Mouse (Mus musculus) kidney, adult 9 months (tissue): ENCODE results near the gene Wdr78.

Source experiments
- DNase-seq: peaks from one replicate; pipeline ENCODE4 v3.0.0; 2022

Wdr78 gene

GRCm38 (mm10) chr4:103048046-103048445 is 66.3 kb downstream of the Wdr78 start:
- no peak for DNase-seq

DNA sequence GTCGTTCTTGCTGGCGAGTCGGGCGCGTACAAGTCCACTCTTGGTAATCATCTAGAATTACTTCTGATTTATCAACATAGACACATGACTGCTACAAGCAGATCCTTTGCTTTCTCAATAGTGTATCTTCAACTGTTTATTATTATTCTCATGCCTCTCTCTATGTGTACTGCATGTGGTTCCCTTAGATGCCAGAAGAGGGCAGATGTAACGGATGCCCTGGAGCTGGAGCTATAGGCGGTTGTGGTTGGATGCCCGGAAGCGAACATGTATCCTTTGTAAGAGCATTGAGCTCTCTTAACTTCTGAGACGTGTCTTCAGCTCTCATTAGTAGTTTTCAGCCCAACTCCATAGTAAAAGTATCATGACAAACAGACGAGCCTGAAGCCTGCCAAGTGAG is 71.4 kb downstream of the Wdr78 start:
- no peak for DNase-seq

- no peak for DNase-seq
Measured at GRCm38 (mm10) chr4:103039838-103040191, 74.5 kb downstream of the Wdr78 start.

DNA sequence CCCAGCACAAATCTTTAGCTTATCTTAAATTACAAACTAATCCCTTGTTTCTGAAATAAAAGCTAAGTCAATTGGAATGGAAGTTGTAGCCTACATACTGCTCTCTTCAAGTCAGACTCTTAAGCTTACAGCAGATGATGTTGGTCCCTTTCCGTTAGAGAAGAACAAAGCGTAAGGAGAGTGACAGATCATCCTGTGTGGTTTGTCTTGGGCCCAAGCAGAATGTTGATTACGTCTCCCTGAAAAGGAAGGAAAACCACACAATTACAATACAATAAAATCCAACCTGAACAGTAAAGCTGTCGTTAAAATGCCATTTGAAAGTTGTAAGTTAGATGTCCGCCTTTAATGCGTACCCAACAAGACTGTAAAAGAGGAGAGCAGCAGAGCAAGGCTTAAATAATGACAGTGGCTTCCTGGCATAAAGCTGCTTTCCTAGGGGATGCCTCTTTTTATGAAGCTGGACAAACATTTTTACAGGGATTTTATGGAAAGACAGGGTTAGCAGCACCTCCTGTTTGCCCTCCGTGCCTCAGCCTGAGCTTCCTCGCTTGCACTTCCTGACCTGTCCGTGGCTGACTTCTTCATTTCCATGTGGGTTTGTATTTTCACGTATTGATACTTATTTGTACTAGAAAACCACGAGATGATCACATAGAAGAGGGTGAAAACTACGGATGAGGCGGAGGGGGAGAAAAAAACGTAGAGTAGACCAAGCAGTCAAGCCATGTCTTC is 75.1 kb downstream of the Wdr78 start:
- no peak for DNase-seq

GRCm38 (mm10) chr4:103028177-103029088 is 85.9 kb downstream of the Wdr78 start:
- no peak for DNase-seq

DNA sequence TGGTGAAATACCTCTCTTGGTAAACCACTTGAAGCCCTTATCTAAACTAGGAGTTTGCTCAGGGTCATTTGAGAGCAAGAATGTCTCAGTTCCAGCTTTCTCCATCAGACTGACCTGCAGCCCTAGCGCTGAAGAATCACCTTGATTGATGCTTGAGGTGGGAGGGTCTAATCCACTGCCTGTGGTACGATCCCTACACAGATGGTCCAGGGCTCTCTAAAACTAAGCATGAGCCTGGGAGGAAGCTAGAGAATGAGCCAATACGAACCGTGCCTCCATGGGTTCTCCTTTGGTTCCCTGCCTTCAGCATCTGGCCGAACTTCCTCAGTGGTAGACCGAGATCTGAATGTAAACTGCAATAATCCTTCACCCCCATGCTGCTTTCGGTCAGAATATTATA is 86.6 kb downstream of the Wdr78 start:
- DNase-seq = no peak

- DNase-seq = no peak
Measured at GRCm38 (mm10) chr4:103026621-103027020, 87.7 kb downstream of the Wdr78 start, which contains the start of gene Insl5. TSS of gene Insl5 (minus strand) at chr4:103026842.

DNA sequence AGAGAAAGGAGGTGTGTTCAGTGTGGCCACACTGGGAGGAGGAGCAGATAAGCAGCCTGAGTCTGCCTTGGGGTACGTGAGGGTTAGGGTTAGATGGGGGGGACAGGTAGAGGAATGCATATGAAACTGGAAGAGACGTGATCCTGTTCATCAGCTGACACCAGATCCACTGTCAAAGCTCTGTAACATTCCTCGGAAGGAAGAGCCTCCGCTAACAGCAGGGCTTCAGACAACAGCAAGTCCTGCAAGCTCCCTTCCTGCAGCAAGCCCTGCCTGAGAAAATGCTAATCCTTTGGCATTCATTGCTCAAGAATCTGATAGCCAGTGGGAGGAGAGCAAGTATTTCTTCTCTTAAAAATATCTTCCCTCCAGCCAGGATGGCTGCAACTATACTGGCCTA is 100.9 kb downstream of the Wdr78 start:
- no peak for DNase-seq

- no peak for DNase-seq
Measured at GRCm38 (mm10) chr4:103011823-103012222, 102.5 kb downstream of the Wdr78 start.

GRCm38 (mm10) chr4:103010734-103011133 is 103.6 kb downstream of the Wdr78 start:
- DNase-seq = no peak

DNA sequence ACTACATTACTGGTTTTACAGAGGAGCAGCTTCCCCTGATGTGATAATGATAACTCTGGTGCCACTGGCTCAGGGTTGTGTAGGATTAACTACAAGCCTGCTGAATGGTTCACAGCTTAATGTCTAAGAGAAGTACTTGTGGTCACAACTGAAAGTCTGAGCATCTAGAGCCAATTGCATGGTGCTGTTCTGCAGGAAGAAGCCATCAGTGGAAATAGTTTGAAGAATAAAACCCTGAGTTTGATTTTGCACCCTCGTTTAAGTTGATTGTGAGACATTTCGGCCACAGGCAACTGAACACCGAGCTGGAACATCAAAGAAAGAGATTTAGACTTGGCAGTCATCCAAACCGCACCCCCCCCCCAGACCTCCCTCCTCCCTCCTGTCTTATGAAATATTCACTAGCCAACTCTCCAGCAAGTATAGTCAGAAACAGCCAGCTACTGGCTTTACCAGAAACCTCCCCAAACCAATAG is 107.4 kb downstream of the Wdr78 start:
- DNase-seq = no peak

- DNase-seq = no peak
Measured at GRCm38 (mm10) chr4:103006266-103006665, 108.1 kb downstream of the Wdr78 start.

DNA sequence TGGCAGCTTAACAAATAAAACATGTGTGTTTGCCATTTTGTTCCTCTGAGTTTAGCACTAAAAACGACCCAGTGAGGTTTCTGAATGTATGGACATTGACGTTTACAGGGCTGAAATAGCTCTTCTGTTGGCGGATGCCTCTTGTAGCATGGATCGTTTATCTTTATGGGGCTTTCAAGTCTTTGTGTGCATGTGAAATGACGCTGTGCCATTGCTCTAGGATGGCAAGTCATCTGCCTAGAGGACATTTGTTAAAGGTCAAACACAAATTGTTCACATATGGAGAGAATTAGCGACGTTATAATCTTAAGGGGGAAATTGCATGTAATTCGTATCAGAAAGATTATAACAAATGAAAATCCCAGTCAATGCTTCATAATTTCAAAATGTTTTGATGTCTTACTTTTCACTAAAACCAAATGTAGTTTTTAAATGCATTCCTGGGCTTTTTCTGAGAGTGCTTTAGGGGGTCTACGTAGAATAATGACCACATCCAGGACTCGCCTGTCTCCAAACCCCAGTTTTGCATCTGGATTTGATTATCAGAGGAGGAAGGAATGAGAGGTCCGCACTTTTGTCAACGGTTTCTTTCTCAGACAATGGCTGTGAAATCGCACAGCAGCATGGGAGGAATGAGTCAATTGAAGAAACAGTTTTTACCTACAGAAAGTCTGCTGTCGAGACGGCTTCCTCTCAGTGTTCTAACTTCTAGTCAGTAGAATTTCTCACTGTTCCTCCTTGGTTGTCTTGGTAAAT is 109.0 kb downstream of the Wdr78 start:
- DNase-seq = no peak

DNA sequence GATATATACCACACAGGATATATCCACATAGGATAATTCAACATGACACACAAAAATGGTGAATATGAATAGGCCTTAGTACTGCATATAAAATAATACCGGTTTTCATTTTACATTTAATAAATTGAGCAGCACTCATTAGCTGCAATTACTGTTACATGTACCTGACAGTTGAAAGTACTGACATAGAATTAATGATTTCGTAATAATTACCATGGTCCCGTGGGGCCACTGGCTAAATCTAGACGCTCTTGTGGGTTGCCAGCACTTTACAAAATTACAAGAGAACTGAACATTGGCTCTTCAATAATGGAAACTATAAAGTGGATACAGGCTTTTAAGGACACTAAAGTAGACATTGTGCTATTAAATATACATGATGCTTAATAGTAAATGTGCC is 109.7 kb downstream of the Wdr78 start:
- no peak for DNase-seq

GRCm38 (mm10) chr4:102991685-102992084 is 122.7 kb downstream of the Wdr78 start:
- DNase-seq = no peak

DNA sequence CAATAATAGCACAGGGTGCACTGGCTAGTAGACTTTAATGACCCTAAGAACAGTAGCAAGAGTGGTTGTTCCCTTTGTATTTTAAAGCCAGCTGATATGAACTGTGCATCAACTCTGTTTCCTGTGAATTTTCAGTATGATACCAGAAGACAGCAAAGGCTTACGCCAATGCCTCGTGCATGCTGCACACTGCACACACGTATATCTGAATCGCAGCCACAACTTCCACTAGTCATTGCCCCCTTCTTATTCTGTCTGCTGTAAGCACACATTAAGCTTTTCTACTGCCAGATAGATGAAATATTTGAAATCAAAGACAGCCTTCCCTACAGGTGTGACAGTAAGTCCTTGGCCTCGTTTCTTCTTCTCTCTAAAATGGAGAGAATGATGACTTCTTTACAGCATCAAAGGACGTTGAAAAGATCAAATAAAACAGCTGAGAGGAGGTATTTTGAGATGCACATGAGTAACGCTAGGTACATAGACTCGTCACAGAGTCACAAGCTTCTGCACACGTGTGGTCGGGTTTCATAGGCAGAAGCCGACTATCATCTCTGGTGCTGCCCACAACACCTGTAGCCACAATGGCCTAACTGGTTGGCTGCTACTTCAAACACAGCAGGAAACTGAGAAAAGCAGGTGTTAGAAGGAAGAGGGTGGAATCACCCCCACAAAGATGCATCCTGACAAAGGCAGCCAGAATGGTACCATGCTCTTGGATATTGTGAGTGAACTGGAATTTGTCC is 123.6 kb downstream of the Wdr78 start:
- no peak for DNase-seq

DNA sequence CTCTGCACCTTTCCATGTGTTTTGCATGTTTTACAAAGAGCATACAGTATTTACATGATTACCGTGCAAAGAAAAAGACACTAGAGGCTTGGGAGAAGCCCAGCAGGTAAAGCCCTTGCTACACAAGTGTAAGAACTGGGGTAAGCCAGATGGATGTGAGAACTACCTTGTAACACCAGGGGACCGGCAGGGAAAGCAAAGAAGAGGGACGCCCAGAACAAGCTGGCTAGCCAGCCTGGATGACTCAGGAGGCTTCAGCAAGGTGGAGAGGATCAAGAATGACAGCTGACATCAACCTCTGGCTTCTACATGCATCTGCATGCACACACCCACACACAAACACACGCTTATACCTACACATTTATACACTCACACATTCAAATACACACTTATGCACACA is 124.3 kb downstream of the Wdr78 start:
- no peak for DNase-seq

- no peak for DNase-seq
Measured at GRCm38 (mm10) chr4:102989391-102989790, 125.0 kb downstream of the Wdr78 start.

GRCm38 (mm10) chr4:102988526-102988925 is 125.8 kb downstream of the Wdr78 start:
- no peak for DNase-seq
